Mouse (Mus musculus): ENCODE data around the gene Bzw1.

The Bzw1 gene

GRCm38 (mm10) chr1:58454316-58454715, 61.6 kb downstream of the Bzw1 start:
- in situ Hi-C loops (cut with MboI; ENCODE audit: low sequenced_read_pairs), result loop anchor here (25.0 kb wide), 1 partner anchor 233 kb away; the partner anchor contains the start of gene Als2cr12
